Mouse (Mus musculus) embryonic facial prominence, embryonic 13.5 days (tissue): ENCODE results near the gene Wipf1. TPM values are rescaled to one million over a fixed set of nuclear protein-coding genes. Genes with fewer than 3 reads are reported as not detected.

Experiments
- ATAC-seq: fragments of 200-750 bp; cut with Nextera tagmentation; 2 replicates; pipeline ENCODE4 v1.8.0; 2017; ENCODE audit warnings: low read depth; ENCODE audit not compliant: insufficient number of reproducible peaks, insufficient read depth, low FRiP score, low TSS enrichment
- H3K27ac ChIP-seq: fragments of 300-500 bp; sonication (generic); 2 replicates; pipeline ENCODE4 v1.5.1; 2015; ENCODE audit warnings: moderate library complexity, mild to moderate bottlenecking, inconsistent platforms
- H3K27me3 ChIP-seq: fragments of 300-500 bp; sonication (generic); 2 replicates; pipeline ENCODE4 v1.6.1; 2015; ENCODE audit warnings: mild to moderate bottlenecking, inconsistent platforms
- H3K36me3 ChIP-seq: fragments of 300-500 bp; sonication (generic); 2 replicates; pipeline ENCODE4 v1.6.1; 2015; ENCODE audit warnings: mild to moderate bottlenecking, inconsistent platforms
- H3K4me1 ChIP-seq: fragments of 300-500 bp; sonication (generic); 2 replicates; pipeline ENCODE4 v1.6.1; 2015; ENCODE audit warnings: inconsistent platforms
- H3K4me2 ChIP-seq: fragments of 300-500 bp; sonication (generic); 2 replicates; pipeline ENCODE4 v1.6.1; 2015; ENCODE audit warnings: moderate library complexity, mild to moderate bottlenecking, inconsistent platforms
- H3K4me3 ChIP-seq: fragments of 300-500 bp; sonication (generic); 2 replicates; pipeline ENCODE4 v1.5.1; 2015; ENCODE audit warnings: mild to moderate bottlenecking, inconsistent platforms
- H3K9ac ChIP-seq: fragments of 300-500 bp; sonication (generic); 2 replicates; pipeline ENCODE4 v1.6.1; 2015; ENCODE audit warnings: mild to moderate bottlenecking, inconsistent platforms
- H3K9me3 ChIP-seq: fragments of 300-500 bp; sonication (generic); 2 replicates; pipeline ENCODE4 v1.6.1; 2016; ENCODE audit warnings: inconsistent platforms
- WGBS: fragments of 180-500 bp; shearing (Covaris S2); methylation state at CpG from one replicate; pipeline ENCODE4 v1.1.7; 2015; ENCODE audit warnings: mixed read lengths; 5-methylcytosine and 5-hydroxymethylcytosine counted together
- polyA plus RNA-seq: library from polyadenylated mRNA; unstranded; fragments of >200 nt; fragmentation: Nextera tagmentation; extraction: Ambion mirVana; gene quantifications from 2 replicates; pipeline ENCODE4 v1.2.1, GENCODE M21; 2015

The Wipf1 gene
- polyA plus RNA-seq, 1 experiment from 2014 or later = 19.9 TPM

DNA sequence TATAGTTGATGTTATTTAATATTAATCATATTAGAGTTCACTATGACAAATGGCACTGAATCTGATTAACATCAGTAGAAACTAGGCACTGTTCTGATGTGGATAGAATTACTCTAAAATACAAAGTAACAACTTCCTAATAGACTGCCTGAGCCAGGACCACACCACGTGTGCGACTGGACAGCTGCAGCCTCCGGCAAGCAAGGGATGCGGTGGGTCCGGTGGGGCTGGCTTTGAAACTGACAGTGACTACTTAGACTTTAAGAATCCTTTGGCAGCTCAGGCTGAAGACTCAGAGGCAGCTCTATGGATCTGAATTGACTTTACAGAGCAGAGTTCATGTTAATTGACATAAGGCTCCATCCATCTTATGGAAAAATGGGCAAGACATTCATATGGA is 76.4 kb downstream of the Wipf1 start:
- Histone ChIP-seq H3K9me3 (no peaks in the 10 kb centered on the region), H3K36me3 (no peaks in the 10 kb centered on the region), H3K27ac (no peak overlapping the region), H3K27me3 (no peaks in the 10 kb centered on the region), H3K4me1 (peaks cover 48% of the 10 kb centered on the region), H3K4me2 (no peak overlapping the region), H3K4me3 (no peak overlapping the region), H3K9ac (no peak overlapping the region)
- ATAC-seq = no peak
- 61% methylated on average over 5 of the region's 5 CpGs for WGBS

DNA sequence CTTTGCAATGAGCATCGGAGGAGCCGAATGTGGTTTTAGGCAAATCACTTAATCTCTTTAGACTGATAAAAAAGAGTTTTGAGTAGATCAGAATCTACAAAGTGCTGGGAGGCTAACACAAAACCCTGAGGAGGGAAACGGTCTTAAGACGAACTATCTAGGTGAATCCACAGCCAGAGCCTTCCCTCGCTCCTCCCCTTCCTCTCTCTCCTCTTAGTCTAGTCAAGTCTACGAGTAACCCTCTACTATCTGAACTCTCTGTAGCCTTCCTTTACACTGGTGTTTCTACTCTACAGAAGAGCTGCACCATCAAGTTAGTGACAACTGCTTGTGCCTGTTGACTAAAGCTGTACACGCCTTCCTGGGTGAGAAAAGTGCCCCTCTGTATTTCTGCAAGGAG is 77.0 kb downstream of the Wipf1 start:
- Histone ChIP-seq H3K4me3 (no peak overlapping the region), H3K27ac (no peak overlapping the region), H3K4me2 (no peak overlapping the region), H3K9me3 (no peaks in the 10 kb centered on the region), H3K9ac (no peak overlapping the region), H3K27me3 (no peaks in the 10 kb centered on the region), H3K4me1 (peaks cover 48% of the 10 kb centered on the region), H3K36me3 (0 out of 2 replicates have a peak, but pooled peaks cover 3% of the 10 kb centered on the region)
- 77% methylated on average over 7 of the region's 7 CpGs for WGBS
- no peak for ATAC-seq

DNA sequence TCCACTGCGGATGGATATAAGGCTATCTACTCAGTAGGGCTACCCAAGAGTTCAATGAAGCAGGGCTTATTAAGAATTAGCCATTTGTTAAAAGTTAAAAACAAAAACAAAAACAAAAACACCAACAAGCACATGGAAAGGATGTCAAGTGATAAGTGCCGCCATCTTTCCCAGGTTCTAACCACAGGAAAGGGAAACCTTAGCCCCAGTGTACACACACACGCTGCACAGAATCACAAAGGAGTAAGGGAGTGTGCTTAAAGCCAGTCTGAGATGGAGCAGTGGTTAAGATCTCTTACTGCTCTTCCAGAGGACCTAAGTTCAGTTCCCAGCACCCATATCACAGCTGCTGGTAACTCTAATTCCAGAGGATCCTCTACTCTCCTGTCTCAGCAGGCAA is 78.0 kb downstream of the Wipf1 start:
- WGBS = 91% methylated on average over 3 of the region's 3 CpGs
- Histone ChIP-seq H3K4me2 (no peak overlapping the region), H3K9ac (no peak overlapping the region), H3K4me1 (peaks cover 41% of the 10 kb centered on the region), H3K36me3 (peaks cover 11% of the 10 kb centered on the region; the same call in 1 of the 2 replicates), H3K4me3 (no peak overlapping the region), H3K27ac (no peak overlapping the region), H3K27me3 (no peaks in the 10 kb centered on the region), H3K9me3 (no peaks in the 10 kb centered on the region)
- no peak for ATAC-seq

DNA sequence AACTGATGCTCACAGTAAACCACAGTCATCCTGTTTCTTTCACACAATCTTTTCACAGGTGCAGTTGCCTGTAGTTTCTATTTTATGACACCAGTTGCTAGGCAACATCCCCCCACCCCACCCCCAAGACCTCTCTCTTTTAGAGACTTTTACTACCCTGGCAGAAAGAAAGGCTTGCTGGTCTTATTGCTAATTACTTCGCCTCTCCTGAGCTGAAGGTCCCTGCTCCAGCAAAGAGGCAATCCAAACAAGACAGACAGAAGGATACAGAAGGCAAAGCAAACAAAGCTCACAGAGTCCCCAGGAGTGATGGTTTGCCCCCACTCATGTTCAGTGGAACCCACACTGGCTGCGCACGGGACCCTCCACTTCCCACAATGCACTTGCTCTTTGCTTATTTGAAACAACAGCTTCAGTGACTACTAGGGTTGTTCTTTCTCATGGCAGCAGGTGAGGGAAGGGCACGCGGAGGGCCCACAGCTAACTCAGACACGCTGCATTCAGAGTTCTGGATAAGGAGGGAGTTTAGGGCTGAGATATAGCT is 79.3 kb downstream of the Wipf1 start:
- no peak for ATAC-seq
- 67% methylated on average over 6 of the region's 6 CpGs for WGBS
- H3K4me2 ChIP-seq = no peak overlapping the region
- H3K36me3 ChIP-seq = peaks cover 16% of the 10 kb centered on the region; the same call in 1 of the 2 replicates
- peak overlapping the region; percentile 27; the same call in 1 of the 2 replicates for H3K9ac ChIP-seq
- no peaks in the 10 kb centered on the region for H3K27me3 ChIP-seq
- no peak overlapping the region for H3K4me3 ChIP-seq
- no peak overlapping the region for H3K27ac ChIP-seq
- H3K9me3 ChIP-seq = no peaks in the 10 kb centered on the region
- H3K4me1 ChIP-seq = peaks cover 37% of the 10 kb centered on the region

DNA sequence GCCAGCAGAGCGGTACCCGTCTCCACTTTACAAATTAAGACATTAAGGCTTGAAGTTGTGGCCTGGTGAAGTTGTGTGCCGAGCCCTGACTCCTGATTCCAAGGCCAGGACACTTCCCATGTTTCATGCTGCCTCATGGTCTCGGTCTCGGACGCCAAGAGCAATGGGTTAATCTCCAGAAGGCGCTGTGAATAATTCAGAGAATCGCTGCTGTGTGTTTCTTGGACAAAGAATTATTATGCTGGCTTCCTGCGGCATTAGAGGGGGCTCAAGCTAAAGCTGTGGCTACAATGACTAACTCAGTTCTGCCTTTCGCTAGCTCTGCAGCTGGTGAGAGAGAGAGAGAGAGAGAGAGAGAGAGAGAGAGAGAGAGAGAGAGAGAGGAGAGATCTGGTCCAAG is 85.5 kb downstream of the Wipf1 start:
- peaks cover 52% of the 10 kb centered on the region for H3K36me3 ChIP-seq
- H3K9ac ChIP-seq = no peak overlapping the region
- no peaks in the 10 kb centered on the region for H3K9me3 ChIP-seq
- H3K27me3 ChIP-seq = no peaks in the 10 kb centered on the region
- no peak overlapping the region; the same call in 1 of the 2 replicates for H3K27ac ChIP-seq
- WGBS = 80% methylated on average over 10 of the region's 10 CpGs
- peaks cover 7% of the 10 kb centered on the region; the same call in 1 of the 2 replicates for H3K4me1 ChIP-seq
- H3K4me2 ChIP-seq = no peak overlapping the region
- H3K4me3 ChIP-seq = no peak overlapping the region
- no peak for ATAC-seq

DNA sequence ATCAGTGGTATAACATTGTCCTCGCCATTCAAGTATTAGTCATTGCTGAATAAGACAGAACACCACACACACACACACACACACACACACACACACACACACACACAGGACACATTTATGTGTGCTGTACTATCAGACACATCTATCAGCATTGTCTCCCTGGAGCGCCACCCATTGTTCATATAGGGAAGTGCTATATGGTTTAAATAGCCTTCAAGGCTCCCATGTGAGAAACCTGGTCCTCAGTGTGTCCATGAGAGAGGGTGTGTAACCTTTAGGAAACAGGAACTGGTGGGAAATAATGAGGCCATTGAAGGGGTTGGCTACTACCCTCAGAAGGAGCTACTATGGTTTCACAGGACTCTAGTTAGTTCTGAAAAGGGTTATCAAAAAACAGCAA is 87.5 kb downstream of the Wipf1 start:
- Histone ChIP-seq H3K4me2 (no peak overlapping the region), H3K27me3 (no peaks in the 10 kb centered on the region), H3K36me3 (peaks cover 62% of the 10 kb centered on the region), H3K27ac (no peak overlapping the region), H3K9me3 (no peaks in the 10 kb centered on the region), H3K9ac (no peak overlapping the region), H3K4me1 (peaks cover 11% of the 10 kb centered on the region), H3K4me3 (no peak overlapping the region)
- ATAC-seq = no peak
- 76% methylated on average over 2 of the region's 2 CpGs for WGBS

DNA sequence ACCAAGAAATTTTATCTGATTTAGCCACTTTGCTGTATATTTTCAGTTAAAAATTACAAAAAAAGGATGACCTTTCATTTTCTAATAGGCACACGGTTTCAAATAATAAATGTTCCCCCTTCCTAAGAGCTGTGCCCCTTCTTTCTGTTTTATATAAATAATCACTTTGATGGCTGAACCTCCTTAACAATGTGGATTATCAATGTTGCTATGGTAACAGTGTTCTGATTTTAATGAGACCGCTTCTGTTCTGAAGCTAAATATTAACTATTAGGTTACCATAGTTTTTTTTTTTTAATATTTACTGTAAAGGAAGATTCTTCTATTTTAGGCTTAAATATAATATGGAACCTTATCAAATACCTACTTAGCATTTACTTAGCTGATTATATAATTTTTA is 89.2 kb downstream of the Wipf1 start:
- 74% methylated on average over 2 of the region's 2 CpGs for WGBS
- no peak overlapping the region for H3K27ac ChIP-seq
- ATAC-seq = no peak
- no peaks in the 10 kb centered on the region for H3K9me3 ChIP-seq
- no peak overlapping the region for H3K9ac ChIP-seq
- no peak overlapping the region for H3K4me2 ChIP-seq
- H3K4me1 ChIP-seq = peaks cover 20% of the 10 kb centered on the region
- no peak overlapping the region for H3K4me3 ChIP-seq
- H3K27me3 ChIP-seq = no peaks in the 10 kb centered on the region
- peaks cover 71% of the 10 kb centered on the region for H3K36me3 ChIP-seq

DNA sequence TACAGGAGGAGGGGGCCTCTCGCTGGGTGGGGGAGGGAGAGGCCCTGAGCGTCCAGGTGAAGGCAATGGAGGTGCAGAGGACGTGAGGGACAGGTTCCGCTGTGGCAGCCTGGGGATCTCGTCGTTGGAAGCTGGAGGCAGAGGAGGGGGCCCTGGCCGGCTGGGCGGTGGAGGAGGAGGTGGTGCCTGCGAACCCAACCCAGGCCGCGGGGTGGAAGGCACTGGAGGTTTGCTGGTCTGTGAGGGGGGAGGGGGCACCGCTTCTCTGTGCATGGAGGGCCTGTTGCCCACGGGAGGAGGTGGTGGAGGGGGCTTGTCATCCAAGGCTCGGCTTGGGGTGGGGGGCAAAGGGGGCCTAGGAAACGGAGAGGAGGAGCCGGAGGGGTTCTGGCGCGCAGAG is 92.6 kb downstream of the Wipf1 start:
- Histone ChIP-seq H3K27ac (peak overlapping the region; percentile 55), H3K27me3 (no peaks in the 10 kb centered on the region), H3K4me2 (no peak overlapping the region), H3K4me3 (no peak overlapping the region), H3K9me3 (no peaks in the 10 kb centered on the region), H3K9ac (peak overlapping the region; percentile 36; the same call in 1 of the 2 replicates), H3K4me1 (peaks cover 28% of the 10 kb centered on the region), H3K36me3 (peaks cover 77% of the 10 kb centered on the region)
- no peak for ATAC-seq
- 50% methylated on average over 18 of the region's 18 CpGs for WGBS

DNA sequence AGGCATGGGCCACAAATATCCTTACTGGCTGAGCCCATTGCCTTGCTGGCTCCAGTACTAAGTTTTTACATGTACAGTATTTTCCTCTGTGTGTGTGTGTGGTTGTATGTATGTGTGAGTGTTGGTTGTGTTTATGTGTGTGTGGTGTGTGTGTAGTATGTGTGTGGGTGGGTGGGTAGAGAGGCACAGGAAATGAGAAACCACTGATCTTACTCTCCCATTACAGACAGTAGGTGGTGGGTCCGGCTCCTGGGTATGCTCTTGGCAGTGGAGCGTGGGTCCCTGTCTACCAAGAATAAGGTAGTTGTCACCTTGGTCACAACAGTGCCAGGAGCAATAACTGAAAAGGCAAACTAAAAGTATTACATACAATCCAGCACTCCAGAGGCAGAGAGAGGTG is 93.7 kb downstream of the Wipf1 start:
- no peaks in the 10 kb centered on the region for H3K9me3 ChIP-seq
- no peak overlapping the region for H3K9ac ChIP-seq
- H3K4me1 ChIP-seq = peaks cover 39% of the 10 kb centered on the region
- no peak overlapping the region for H3K4me3 ChIP-seq
- peaks cover 72% of the 10 kb centered on the region for H3K36me3 ChIP-seq
- ATAC-seq = no peak
- WGBS = 94% methylated on average over 2 of the region's 2 CpGs
- H3K27ac ChIP-seq = no peak overlapping the region
- H3K4me2 ChIP-seq = no peak overlapping the region
- H3K27me3 ChIP-seq = no peaks in the 10 kb centered on the region

DNA sequence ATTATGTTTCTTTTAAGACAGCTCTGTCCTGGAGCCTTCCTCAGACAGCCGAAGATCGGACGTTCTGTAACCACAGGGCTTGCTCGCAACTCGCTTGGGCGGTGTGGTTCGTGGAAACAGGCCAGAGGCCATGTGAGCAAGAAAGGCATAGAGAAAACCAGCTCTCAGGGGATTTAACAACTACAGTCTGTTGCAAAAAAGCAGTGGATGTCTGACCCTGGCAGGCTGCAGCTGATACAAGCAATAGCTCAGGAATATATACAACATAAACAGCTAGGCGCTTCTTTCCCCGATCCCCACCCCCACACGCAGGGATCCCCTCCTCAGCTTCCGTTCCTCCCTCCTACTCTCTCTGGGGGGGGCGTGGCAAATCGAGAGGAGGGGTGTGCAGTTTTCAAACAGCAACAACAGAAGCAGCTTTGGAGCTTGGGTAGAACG is 97.6 kb downstream of the Wipf1 start:
- peaks cover 40% of the 10 kb centered on the region for H3K4me1 ChIP-seq
- H3K36me3 ChIP-seq = peaks cover 42% of the 10 kb centered on the region
- H3K9me3 ChIP-seq = no peaks in the 10 kb centered on the region
- peak overlapping the region; percentile 71 for H3K27ac ChIP-seq
- H3K27me3 ChIP-seq = no peaks in the 10 kb centered on the region
- H3K4me3 ChIP-seq = 0 out of 2 replicates have a peak overlapping the region, but pooled peaks have one; percentile 1
- 7% methylated on average over 14 of the region's 14 CpGs for WGBS
- peak overlapping the region; percentile 28; the same call in 1 of the 2 replicates for H3K9ac ChIP-seq
- H3K4me2 ChIP-seq = peak overlapping the region; percentile 44
- no peak for ATAC-seq

DNA sequence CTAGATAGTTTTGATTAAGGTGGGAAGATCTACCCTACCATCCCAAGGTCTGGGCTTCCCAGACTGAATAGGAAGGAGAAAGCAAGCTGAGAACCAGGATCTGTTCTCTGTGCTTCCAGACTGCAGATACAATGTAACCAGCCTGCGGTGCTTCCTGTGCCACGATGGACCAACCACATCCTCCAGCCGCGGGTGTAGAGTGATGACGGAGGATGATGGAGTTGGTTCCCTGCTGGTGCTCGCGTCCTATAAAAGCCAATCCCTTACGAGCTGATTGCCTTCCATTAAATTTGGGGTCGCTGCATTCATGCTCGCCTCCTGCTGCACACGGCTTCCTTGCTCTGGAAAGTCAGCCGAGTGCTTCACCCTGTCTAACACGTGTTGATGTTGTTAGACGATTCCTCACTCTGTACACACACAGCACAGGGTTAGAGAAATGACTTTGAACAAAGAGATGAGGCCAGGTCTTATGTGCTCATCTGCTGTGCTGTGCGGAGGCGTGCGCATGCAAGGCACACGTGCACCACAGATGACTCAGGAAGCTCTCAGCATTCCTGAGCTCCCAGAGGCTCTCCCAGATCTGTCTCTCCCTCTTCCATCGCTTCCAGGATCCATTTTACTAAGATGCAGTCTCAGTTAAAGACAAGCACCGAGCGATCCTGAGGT is 100.6 kb downstream of the Wipf1 start:
- Histone ChIP-seq H3K27ac (peak overlapping the region; percentile 72), H3K4me3 (no peak overlapping the region), H3K4me1 (peaks cover 25% of the 10 kb centered on the region), H3K9ac (no peak overlapping the region), H3K27me3 (no peaks in the 10 kb centered on the region), H3K36me3 (peaks cover 16% of the 10 kb centered on the region), H3K9me3 (no peaks in the 10 kb centered on the region), H3K4me2 (0 out of 2 replicates have a peak overlapping the region, but pooled peaks have one; percentile 5)
- no peak for ATAC-seq
- WGBS = 58% methylated on average over 21 of the region's 21 CpGs

DNA sequence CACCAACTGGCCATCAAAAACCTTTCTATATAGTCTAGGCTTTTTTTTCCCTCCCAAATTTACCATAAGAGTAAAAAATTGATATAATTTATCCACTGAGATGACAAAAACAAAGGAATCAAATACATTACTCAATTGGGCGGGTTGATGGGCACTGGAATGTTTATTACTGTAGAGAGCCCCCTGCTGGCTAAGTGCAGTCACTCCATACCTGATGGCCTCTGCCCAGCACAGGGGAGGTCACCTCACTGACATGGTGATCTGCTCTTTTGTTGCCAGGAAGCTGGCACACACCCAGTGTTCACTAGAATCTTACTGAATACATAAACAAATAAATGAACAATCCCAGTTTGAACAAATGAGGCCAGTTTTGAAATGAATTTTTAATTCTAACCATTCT is 102.2 kb downstream of the Wipf1 start:
- ATAC-seq = no peak
- Histone ChIP-seq H3K36me3 (peaks cover 3% of the 10 kb centered on the region; the same call in 1 of the 2 replicates), H3K27me3 (no peaks in the 10 kb centered on the region), H3K9me3 (no peaks in the 10 kb centered on the region), H3K4me3 (no peak overlapping the region), H3K4me1 (peaks cover 19% of the 10 kb centered on the region), H3K27ac (no peak overlapping the region), H3K4me2 (no peak overlapping the region), H3K9ac (no peak overlapping the region)
- WGBS = 32% methylated on average over 1 of the region's 1 CpGs
